Mouse (Mus musculus) lung, postnatal 14 days (tissue): Measurements from ENCODE around the gene Enpep.

Experiments used
- DNase-seq: peaks from one replicate; pipeline ENCODE4 v3.0.0; 2021

The Enpep gene

GRCm38 (mm10) chr3:129311951-129312350, 20.6 kb downstream of the Enpep start:
- DNase-seq: peak; percentile 40

DNA sequence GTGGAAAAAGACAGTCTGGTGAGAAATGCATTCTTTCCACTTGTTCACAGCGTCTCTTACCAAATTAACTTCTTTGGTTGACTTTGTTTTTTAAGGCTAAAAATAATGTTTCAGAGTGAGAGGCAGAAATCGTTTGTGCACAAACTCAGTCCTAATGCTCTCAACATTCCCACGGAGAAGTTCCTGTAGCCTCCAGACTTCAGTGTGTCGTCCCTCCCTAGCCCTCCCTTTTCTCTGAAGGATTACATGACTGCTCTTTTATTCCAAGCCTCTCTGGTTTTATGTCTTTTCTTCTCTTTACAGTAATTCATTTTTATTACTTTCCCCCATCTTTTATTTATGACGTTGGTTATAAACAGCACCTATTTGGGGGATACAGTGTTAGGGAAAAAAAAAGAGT, 22.6 kb downstream of the Enpep start:
- DNase-seq: no peak

DNA sequence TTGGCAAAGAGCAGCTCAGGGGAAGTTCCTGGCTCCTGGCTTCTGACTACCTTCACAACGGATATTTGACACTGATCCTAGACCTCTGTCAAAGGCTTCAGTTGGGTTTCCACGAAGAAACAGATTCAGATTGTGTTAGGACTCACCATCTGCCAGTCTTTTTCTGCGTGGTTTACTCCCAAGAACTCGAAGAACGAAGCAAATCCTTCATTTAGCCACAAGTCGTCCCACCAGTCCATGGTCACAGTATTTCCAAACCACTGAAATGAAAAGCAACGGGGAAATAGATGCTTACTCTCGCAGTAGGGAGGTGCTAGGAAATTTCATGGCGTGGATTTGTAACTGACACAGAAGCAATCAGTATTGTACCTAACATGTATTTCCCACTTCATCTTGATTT, 23.6 kb downstream of the Enpep start:
- no peak for DNase-seq

DNA sequence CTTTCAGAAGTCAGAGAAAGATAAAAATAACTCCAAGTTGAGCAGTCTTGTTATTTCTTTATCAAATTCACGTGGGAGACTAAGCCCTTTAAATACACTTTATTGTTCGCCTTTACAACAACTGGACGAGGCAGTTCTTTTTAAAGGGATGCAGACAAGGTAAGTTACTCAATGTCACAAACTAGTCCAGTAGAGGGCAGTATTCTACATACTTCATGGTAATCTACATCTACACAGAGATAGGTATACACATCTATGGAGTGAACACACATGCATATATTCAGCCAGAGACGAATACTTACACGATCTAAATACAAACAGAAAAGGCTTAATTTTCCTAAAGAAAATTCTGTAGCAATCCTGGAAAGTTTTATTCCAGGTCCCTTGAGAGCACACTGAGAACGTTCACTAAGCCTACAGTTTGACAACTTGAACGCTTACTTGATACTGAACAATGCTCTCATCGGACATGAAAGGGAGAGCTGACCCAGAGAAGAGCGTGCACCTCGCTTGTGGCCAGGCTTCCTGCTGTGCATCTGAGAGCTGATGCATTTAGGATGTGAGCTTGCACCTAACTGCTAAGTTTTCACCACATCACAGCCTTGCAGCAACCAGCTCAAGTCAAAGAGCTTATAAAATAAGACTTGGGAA, 24.3 kb downstream of the Enpep start:
- DNase-seq: no peak

- peak; percentile 55 for DNase-seq
Observed at GRCm38 (mm10) chr3:129303941-129304340, 28.6 kb downstream of the Enpep start.

DNA sequence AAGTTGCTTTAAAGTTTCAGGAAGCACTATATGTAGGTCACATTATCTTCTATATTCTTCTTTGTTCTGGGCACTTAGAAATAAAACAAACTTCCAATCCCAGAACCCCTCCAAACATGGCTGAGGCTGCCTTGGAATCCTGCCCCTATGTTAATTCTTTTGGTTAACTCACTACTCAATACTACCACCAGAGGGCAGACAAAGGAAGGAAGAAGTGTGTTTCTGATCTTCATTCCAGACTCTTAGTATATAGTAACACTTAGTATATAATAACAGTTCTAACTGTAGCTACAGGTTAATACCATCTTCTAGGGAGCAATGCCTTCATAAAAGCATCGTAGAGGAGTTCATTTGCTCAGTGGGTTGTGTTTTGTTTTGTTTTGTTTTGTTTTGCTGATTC, 32.6 kb downstream of the Enpep start:
- DNase-seq: no peak

DNA sequence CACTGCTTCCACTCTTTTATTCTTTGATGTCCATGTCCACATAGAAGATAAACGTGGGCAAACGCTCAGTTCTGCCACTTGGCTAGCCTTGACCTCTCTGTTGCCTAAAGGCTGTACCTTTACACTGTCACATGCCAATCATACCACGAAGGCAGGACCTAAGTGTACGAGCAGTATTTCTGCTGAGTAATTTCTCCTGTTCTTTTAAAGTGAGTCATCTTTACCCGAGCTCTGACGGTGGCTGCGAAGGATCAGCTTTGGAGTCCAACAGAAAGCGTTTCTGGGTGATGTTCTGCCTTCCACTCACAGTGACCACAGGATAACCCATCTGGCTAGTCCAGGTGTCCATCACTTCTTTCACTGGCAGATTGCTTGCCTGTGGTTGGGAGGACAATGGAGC, 33.9 kb downstream of the Enpep start:
- DNase-seq: no peak

- no peak for DNase-seq
Observed at GRCm38 (mm10) chr3:129296994-129297393, 35.5 kb downstream of the Enpep start.

DNA sequence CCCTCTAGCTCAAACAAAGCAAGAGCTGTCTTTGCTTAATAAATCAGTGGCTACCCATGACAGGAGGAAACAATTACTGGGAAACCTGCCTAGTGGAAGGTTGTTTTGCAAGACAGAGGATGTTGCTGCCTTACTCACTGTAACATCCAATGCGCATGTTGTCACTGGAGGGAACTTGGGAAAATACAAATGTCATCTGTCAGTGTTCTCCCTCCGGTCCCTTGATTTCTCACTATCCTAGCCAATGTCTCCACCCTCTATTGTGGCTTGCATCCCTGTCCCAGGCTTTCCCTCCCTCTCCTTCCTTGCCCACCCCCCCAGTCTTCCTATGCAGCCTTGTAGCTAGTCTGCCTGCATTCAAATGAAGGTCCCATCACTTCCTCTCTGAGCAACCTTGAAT, 36.6 kb downstream of the Enpep start:
- no peak for DNase-seq

DNA sequence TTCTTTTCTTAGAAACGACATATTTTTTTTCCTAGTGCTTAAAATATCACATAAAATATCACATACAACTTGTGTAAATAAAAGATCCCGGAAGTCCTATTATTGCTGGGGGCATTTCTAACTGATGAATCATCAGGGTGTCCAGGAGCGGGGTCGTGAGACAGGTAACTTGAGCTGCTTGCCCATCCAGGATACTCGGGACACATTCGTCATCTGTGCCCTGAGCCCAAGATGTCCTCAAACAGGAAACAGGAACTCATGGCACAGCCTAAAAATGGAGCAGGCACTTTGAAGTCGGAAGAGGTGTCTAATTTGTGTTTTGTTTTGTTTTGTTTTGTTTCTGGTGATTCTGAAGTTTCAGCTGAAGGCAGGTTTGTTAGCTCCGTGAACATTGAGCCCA, 43.0 kb downstream of the Enpep start:
- no peak for DNase-seq

DNA sequence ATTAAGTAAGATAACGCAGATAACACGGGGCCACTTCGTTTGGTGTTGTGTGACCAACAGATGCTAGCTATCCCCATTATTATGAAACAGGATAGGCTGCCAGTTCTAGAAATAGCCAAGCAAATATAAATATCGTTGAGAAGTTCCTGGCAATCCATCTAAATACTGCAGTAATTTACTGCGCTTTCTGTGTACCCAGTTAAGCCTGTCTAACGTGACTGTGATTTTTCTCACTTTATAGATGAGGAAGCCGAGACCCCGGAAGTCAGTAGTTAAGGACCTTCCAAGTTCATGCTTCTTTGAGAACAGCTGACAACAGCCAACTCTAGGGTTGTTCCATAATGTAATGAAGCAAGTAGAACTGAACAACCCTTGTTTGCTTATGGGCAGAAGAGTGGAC, 45.4 kb downstream of the Enpep start:
- DNase-seq: no peak

DNA sequence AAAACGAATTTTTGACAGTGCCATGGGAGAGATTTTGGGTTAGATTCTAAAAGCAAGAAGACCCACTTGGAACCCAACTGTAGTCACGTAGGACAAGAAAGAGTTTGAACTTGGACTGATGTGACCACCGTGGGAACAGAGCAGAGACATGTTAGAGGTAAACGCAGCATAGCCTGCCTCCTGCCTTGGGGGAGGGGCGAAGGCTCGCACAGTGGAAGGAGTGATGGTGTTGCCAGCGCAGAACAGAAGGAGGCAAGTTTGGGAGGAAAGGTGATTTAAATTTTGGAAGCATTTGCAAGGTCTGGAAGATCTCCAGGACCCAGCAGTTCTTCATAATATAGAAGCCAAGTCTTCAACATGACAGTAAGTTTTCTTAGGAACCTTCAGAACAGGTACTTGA, 46.1 kb downstream of the Enpep start:
- no peak for DNase-seq

DNA sequence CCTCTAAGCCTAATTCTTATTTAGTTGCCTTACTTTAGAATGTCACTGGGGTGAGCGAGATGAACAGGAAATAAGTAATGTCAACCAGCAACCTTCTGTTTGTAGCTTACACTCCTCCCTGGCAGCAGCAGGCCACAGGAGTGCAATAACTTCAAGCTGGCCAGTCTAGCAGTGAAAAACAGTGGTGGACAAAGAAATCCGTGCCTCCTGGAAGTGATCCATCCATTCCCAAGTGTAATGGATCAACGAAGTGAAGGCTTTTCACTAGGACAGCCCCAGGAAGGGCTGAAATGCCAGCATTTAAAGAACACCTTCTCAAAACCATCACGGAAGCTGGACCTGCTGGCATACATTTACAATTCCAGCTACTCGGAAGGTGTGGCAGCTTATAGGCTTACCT, 48.2 kb downstream of the Enpep start:
- DNase-seq: no peak

GRCm38 (mm10) chr3:129279441-129279840, 53.1 kb downstream of the Enpep start:
- no peak for DNase-seq

DNA sequence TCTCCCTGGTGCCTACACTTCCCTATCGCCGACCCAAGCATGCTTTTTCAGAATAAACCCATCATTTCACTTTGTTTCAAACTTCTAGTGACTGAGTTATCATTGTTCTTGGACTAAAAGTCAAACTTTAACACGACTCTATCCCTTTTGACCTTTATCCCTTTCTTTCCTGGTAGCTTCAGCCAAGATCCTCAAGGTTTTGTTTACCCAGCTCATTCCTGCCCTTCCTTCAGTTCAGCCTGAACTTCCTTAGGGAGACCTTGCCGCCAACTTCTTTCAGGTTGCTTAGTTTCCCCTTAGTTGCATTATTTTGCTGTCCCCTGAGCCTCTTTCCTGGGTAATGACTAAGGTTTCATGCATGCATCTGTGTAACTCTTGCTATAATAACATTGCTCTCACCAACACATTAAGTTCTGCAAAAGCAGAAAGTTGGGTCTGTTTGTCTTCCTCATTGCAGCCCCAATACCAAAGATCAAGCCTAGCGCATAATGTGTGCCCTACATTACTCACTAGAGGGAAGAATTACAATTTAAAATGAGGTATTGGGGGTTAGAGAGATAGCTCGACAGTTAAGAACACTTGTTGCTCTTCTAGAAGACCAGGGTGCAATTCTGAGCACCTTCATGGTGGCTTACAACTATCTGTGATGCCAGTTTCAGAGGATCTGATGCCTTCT, 59.2 kb downstream of the Enpep start:
- no peak for DNase-seq

DNA sequence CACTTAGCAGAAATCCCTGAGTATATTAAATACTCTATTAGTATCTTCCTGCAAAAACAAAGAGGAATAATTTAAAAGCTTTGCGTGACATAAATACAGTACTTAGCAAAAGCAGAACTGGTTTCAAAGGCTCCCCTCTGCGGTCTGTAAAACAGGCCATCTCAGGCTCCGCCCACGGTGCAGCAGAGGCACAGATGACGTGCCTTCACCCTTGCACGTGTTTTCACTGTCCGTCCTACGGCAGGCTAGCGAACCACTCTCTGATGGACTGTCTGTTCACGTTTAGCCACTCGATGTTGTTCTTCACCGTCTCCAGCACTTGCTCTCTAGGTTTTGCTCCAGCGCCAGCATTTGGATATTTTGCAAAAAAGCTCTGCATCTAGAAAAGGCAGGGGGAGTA, 62.5 kb downstream of the Enpep start:
- no peak for DNase-seq

DNA sequence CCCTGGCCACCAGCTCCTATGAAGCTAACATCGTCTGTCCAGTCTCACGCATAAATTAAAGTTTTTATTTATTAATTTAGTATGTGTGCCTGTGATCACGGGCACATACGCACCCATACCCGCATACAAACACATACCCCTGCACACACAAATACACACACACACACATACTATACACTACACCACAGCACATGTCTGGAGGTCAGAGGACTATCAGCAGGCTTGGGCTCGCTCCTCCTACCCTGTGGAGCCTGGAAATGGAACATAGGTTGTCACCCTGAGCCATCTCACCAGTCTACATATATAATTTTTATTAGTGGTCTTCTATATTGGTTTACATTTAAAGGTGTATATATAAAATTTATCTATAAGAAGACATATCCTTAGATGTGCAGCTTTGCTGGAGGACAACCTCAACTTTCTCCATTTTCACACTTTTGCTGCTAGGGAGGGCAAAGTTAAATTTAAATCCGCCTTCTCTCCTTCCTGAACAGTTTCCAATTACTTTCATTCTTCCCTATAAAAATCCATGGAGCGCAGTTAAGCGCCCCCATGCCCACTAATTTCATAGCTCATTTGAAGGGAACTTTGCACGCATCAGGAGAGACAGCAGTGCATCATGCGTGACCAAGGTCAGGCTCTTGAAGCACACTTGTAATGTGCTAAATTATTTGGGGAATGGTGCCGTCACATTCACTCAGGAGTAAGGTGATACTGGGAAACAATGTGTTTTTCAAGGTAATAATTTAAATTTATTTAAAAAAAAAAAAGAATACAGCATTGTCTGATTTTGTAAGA, 63.4 kb downstream of the Enpep start:
- no peak for DNase-seq

DNA sequence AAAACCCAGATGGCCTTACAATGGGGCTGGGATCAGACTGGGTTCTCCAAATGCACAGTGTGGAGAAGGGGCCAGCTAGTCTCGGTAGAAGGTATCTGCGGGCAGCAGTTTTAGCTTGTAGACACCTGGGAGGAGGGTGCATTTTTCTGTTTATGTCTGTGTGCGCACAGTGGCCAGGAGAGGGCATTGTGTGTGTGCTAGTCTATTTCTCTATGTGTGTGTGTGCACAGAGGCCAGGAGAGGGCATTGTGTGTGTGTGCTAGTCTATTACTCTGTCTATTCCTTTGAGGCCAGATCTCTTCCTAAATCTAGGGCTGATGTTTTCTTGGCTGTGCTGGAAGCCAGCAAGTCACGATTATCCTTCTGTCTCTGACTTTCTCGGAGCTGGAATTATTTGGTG, 74.0 kb downstream of the Enpep start:
- DNase-seq: no peak

GRCm38 (mm10) chr3:129256766-129257165, 75.8 kb downstream of the Enpep start:
- no peak for DNase-seq

GRCm38 (mm10) chr3:129256283-129256682, 76.2 kb downstream of the Enpep start:
- no peak for DNase-seq

- DNase-seq: no peak
Observed at GRCm38 (mm10) chr3:129254246-129254645, 78.3 kb downstream of the Enpep start.

- no peak for DNase-seq
Observed at GRCm38 (mm10) chr3:129250997-129251396, 81.5 kb downstream of the Enpep start.

- no peak for DNase-seq
Observed at GRCm38 (mm10) chr3:129238664-129239258, 93.8 kb downstream of the Enpep start.

- DNase-seq: no peak
Observed at GRCm38 (mm10) chr3:129238010-129238409, 94.5 kb downstream of the Enpep start.
